Mouse (Mus musculus) megakaryocyte, embryonic 14.5 days (primary cell): ENCODE measurements around the gene Olfr1299. TPM values are rescaled to one million over a fixed set of nuclear protein-coding genes. Genes with fewer than 3 reads are reported as not detected.

Experiments used
- H3K27me3 ChIP-seq: replicated peaks from 2 replicates; pipeline ENCODE3; 2012; ENCODE audit warnings: inconsistent platforms
- H3K36me3 ChIP-seq: replicated peaks from 2 replicates; pipeline ENCODE3; 2012; ENCODE audit warnings: low read length, inconsistent platforms, mixed read lengths
- H3K4me1 ChIP-seq: 2 replicates; pipeline ENCODE4 v1.6.1; 2012; ENCODE audit warnings: inconsistent platforms
- H3K4me3 ChIP-seq: replicated peaks from 2 replicates; pipeline ENCODE3; 2012; ENCODE audit warnings: moderate library complexity, mild to moderate bottlenecking, inconsistent platforms
- H3K9me3 ChIP-seq: 2 replicates; pipeline ENCODE4 v1.6.1; 2012; ENCODE audit warnings: inconsistent platforms
- FLI1 ChIP-seq: IDR thresholded peaks from 2 replicates; pipeline ENCODE4 v1.6.1; 2012; ENCODE audit warnings: low read length, inconsistent platforms, mixed read lengths
- GATA1 ChIP-seq: IDR thresholded peaks from 3 replicates; pipeline ENCODE4 v1.6.1; 2012; ENCODE audit warnings: mixed read lengths, low read length, inconsistent platforms, borderline replicate concordance
- polyA plus RNA-seq: library from polyadenylated mRNA; stranded (reverse); fragments of >175 nt; gene quantifications from 2 replicates; pipeline ENCODE4 v1.2.3, GENCODE M21; 2012; ENCODE audit warnings: low replicate concordance; ENCODE audit not compliant: insufficient read depth

Gene Olfr1299
- not detected in 2 replicates for polyA plus RNA-seq

DNA sequence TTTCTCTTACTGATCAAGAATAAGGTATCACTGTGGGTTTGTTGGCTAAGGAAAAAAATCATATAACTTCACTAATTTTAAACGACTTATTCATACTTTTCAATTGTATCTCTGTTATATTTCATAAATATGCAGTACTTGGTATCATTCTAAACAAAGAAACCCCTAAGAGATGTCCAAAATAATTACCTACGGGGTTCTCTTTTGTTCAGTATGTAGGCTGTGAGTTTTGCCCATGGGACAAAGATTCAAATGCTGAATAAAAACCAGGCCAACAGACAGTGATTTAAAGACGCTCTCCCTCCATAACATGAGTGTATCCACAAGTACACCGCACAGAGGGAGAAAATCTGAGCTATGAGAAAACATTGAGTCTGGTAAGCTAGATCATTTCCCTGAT is at the start of gene Olfr1299:
Gene Olfr1299 (plus strand): TSS at position 301 of the 400 bp plus-strand sequence.
- no peaks in the 10 kb centered on the region for H3K27me3 ChIP-seq
- H3K9me3 ChIP-seq: peaks cover 14% of the 10 kb centered on the region; the same call in 1 of the 2 replicates
- H3K36me3 ChIP-seq: no peaks in the 10 kb centered on the region
- no peaks in the 10 kb centered on the region for H3K4me1 ChIP-seq
- H3K4me3 ChIP-seq: no peak within 1 kb of the TSS
- TF ChIP-seq FLI1 (no peak), GATA1 (no peak)

DNA sequence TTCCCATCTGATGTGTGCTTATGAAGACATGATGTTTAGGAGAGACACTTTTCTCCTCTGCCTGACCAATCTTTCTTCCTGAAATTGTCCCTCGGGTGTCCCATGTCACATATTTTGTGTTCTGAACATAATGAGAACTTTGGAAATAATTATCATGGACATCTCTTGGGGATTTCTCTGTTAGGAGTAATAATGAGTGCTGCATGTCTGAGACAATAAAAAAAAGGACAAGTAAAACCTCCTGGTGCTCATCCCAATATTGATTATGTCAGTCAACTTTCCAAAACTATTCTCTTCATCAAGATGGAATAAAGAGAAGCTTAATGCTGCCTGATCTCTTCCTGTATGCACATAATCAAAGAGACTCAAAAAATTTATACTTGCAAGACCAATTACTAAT is 34.8 kb upstream of the Olfr1299 start, which contains the start of gene Olfr1297:
Gene Olfr1297 (minus strand): TSS at position 101 of the 400 bp plus-strand sequence.
- H3K36me3 ChIP-seq: no peaks in the 10 kb centered on the region
- TF ChIP-seq FLI1 (no peak), GATA1 (no peak)

DNA sequence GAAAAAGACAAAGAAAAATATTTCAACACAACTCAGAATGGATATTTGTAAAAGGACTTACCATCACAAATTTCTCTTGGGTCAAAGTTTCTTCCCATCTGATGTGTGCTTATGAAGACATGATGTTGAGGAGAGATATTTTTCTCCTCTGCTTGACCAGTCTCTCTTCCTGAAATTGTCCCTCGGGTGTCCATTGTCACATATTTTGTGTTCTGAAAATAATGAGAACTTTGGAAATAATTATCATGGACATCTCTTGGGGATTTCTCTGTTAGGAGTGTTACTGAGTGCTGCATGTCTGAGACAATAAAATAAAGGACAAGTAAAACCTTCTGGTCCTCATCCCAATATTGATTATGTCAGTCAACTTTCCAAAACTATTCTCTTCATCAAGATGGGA is 12.1 kb upstream of the Olfr1299 start, which contains the start of gene Olfr1298:
Gene Olfr1298 (minus strand): TSS at position 101 of the 400 bp plus-strand sequence.
- H3K9me3 ChIP-seq: no peaks in the 10 kb centered on the region

More for the DNA sequence above, 34.8 kb upstream of the Olfr1299 start, which contains the start of gene Olfr1297:
- Histone ChIP-seq H3K4me1 (no peaks in the 10 kb centered on the region), H3K9me3 (no peaks in the 10 kb centered on the region), H3K4me3 (no peak within 1 kb of the TSS), H3K27me3 (no peaks in the 10 kb centered on the region)

More for the DNA sequence above, 12.1 kb upstream of the Olfr1299 start, which contains the start of gene Olfr1298:
- no peak within 1 kb of the TSS for H3K4me3 ChIP-seq
- TF ChIP-seq FLI1 (no peak), GATA1 (no peak)
- no peaks in the 10 kb centered on the region for H3K36me3 ChIP-seq
- no peaks in the 10 kb centered on the region for H3K27me3 ChIP-seq
- H3K4me1 ChIP-seq: no peaks in the 10 kb centered on the region

Other genes with a start within 250 kb of the Olfr1299 start
- gene Olfr1286, start 238.3 kb upstream of the Olfr1299 start, polyA plus RNA-seq: not detected in 2 replicates
- gene Olfr1287, start 212.3 kb upstream of the Olfr1299 start, polyA plus RNA-seq: not detected in 2 replicates
- gene Olfr1288, start 187.3 kb upstream of the Olfr1299 start, polyA plus RNA-seq: not detected in 2 replicates
- not detected in 2 replicates for gene Olfr1289, start 180.6 kb upstream of the Olfr1299 start, polyA plus RNA-seq
- not detected in 2 replicates for gene Olfr1290, start 167.6 kb upstream of the Olfr1299 start, polyA plus RNA-seq
- gene Olfr1291-ps1, start 164.2 kb upstream of the Olfr1299 start, polyA plus RNA-seq: not detected in 2 replicates
- not detected in 2 replicates for gene Olfr1293-ps, start 136.2 kb upstream of the Olfr1299 start, polyA plus RNA-seq
- gene Olfr1294, start 121.1 kb upstream of the Olfr1299 start, polyA plus RNA-seq: not detected in 2 replicates
- not detected in 2 replicates for gene Olfr1295, start 91.7 kb upstream of the Olfr1299 start, polyA plus RNA-seq
- not detected in 2 replicates for gene Olfr1297, start 34.9 kb upstream of the Olfr1299 start, polyA plus RNA-seq
- not detected in 2 replicates for gene Olfr1298, start 12.2 kb upstream of the Olfr1299 start, polyA plus RNA-seq
- not detected in 2 replicates for gene Olfr1301, start 89.6 kb downstream of the Olfr1299 start, polyA plus RNA-seq
- not detected in 2 replicates for gene Olfr1302, start 116.0 kb downstream of the Olfr1299 start, polyA plus RNA-seq
- gene Olfr1303, start 158.9 kb downstream of the Olfr1299 start, polyA plus RNA-seq: not detected in 2 replicates
- gene Olfr1305, start 215.7 kb downstream of the Olfr1299 start, polyA plus RNA-seq: not detected in 2 replicates